Mouse (Mus musculus) forebrain, embryonic 12.5 days (tissue): ENCODE results near the gene Pomt2. TPM values are rescaled to one million over a fixed set of nuclear protein-coding genes. Genes with fewer than 3 reads are reported as not detected.

ENCODE experiments used
- ATAC-seq: fragments of 200-750 bp; cut with Nextera tagmentation; 2 replicates; pipeline ENCODE4 v1.8.0; 2017; ENCODE audit warnings: moderate TSS enrichment; ENCODE audit not compliant: low FRiP score
- H3K27ac ChIP-seq: fragments of 300-500 bp; sonication (generic); 2 replicates; pipeline ENCODE4 v1.5.1; 2016; ENCODE audit warnings: mild to moderate bottlenecking
- H3K27me3 ChIP-seq: fragments of 300-500 bp; sonication (generic); 2 replicates; pipeline ENCODE4 v1.6.1; 2016; ENCODE audit warnings: mild to moderate bottlenecking
- H3K36me3 ChIP-seq: fragments of 300-500 bp; sonication (generic); replicated peaks from 2 replicates; pipeline ENCODE4 v1.6.1; 2016; ENCODE audit warnings: mild to moderate bottlenecking
- H3K4me1 ChIP-seq: fragments of 300-500 bp; sonication (generic); 2 replicates; pipeline ENCODE4 v1.6.1; 2016
- H3K4me2 ChIP-seq: fragments of 300-500 bp; sonication (generic); 2 replicates; pipeline ENCODE4 v1.6.1; 2016; ENCODE audit warnings: mild to moderate bottlenecking, moderate library complexity
- H3K4me3 ChIP-seq: fragments of 300-500 bp; sonication (generic); replicated peaks from 2 replicates; pipeline ENCODE4 v1.5.1; 2016; ENCODE audit warnings: mild to moderate bottlenecking
- H3K9ac ChIP-seq: fragments of 300-500 bp; sonication (generic); 2 replicates; pipeline ENCODE4 v1.6.1; 2016; ENCODE audit warnings: mild to moderate bottlenecking
- H3K9me3 ChIP-seq: fragments of 300-500 bp; sonication (generic); 2 replicates; pipeline ENCODE4 v1.6.1; 2016
- WGBS: fragments of 180-500 bp; shearing (Covaris S2); methylation state at CpG from one replicate; pipeline ENCODE4 v1.1.7; 2016; 5-methylcytosine and 5-hydroxymethylcytosine counted together
- polyA plus RNA-seq: library from polyadenylated mRNA; unstranded; fragments of >200 nt; fragmentation: Nextera tagmentation; extraction: Ambion mirVana; gene quantifications from 2 replicates; pipeline ENCODE4 v1.2.1, GENCODE M21; 2016

Gene Pomt2
- polyA plus RNA-seq, 1 experiment from 2014 or later, result 16.2 TPM

- no peak overlapping the region for H3K4me2 ChIP-seq
These were observed 25.7 kb downstream of the Pomt2 start for GRCm38 (mm10) chr12:87121918-87122589.

DNA sequence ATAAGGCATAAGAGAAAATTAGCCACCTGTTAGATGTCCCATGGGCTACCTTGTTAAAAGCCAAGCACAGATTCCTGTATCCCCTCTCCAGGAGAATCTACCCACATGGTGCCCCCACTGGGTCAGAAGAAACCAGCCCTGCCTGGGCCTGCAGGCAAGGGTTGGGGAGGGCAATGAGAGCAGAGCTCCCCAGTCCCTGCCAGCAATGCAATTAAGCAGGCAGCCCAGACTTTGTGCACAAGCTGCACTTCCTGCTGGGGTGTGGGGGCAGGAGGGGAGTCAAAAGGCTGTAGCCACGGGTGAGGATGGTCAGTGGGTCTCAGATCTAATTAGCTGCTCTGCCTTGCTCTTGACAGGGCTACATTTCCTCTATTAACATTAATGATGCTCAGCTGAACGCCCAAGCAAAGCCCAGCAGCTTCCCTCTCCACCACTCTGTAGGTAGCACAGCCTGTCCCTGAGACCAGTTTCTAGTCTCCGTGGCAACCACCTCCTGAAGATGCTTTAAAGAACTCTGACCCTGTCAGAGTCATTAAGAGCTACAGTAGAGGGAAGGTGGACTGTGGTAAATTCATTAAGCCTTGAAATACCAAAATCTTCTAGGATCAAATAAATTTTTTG, 40.3 kb downstream of the Pomt2 start:
- Histone ChIP-seq H3K27ac (no peak overlapping the region), H3K4me3 (no peak overlapping the region), H3K36me3 (peaks cover 19% of the 10 kb centered on the region), H3K9ac (no peak overlapping the region), H3K4me2 (no peak overlapping the region), H3K9me3 (no peaks in the 10 kb centered on the region), H3K27me3 (peaks cover 7% of the 10 kb centered on the region), H3K4me1 (peaks cover 6% of the 10 kb centered on the region)
- no peak for ATAC-seq
- 25% methylated on average over 3 of the region's 3 CpGs for WGBS

More at GRCm38 (mm10) chr12:87121918-87122589, 25.7 kb downstream of the Pomt2 start:
- Histone ChIP-seq H3K27me3 (no peaks in the 10 kb centered on the region), H3K9me3 (no peaks in the 10 kb centered on the region), H3K4me3 (no peak overlapping the region), H3K9ac (no peak overlapping the region), H3K4me1 (no peaks in the 10 kb centered on the region), H3K36me3 (peaks cover 24% of the 10 kb centered on the region), H3K27ac (no peak overlapping the region)
- no peak for ATAC-seq
- 94% methylated on average over 4 of the region's 4 CpGs for WGBS

- 90% methylated on average over 4 of the region's 4 CpGs for WGBS
- Histone ChIP-seq H3K27ac (no peak overlapping the region), H3K9me3 (no peaks in the 10 kb centered on the region), H3K4me3 (no peak overlapping the region), H3K4me2 (no peak overlapping the region), H3K27me3 (peaks cover 34% of the 10 kb centered on the region), H3K36me3 (peaks cover 3% of the 10 kb centered on the region; the same call in 1 of the 2 replicates), H3K9ac (no peak overlapping the region), H3K4me1 (peaks cover 16% of the 10 kb centered on the region)
- no peak for ATAC-seq
These were observed 43.0 kb downstream of the Pomt2 start for GRCm38 (mm10) chr12:87104796-87105195.

DNA sequence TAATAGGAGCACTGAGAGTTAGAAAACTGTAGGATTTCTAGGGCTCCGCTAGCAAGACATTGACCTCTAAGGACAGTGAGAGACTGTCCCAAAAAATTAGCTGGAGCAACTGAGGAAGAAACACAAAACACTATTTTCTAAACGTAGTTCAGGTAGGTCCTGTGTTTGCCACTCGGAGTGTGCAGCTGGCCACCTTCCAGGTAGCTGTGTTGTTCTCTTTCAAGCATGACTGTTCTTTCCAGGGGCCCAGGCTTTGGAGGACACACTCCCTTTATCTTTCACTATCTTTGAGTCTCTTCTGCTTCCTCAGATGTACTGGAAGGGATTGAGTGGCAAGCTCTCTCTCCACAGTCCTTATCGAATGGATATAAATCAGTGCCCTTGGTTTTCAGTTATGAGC, 44.3 kb downstream of the Pomt2 start:
- H3K36me3 ChIP-seq, result no peaks in the 10 kb centered on the region
- H3K4me1 ChIP-seq, result peaks cover 16% of the 10 kb centered on the region
- no peaks in the 10 kb centered on the region for H3K9me3 ChIP-seq
- WGBS, result 91% methylated on average over 4 of the region's 4 CpGs
- no peak for ATAC-seq
- no peak overlapping the region for H3K4me3 ChIP-seq
- no peak overlapping the region for H3K27ac ChIP-seq
- no peak overlapping the region for H3K4me2 ChIP-seq
- H3K9ac ChIP-seq, result no peak overlapping the region
- H3K27me3 ChIP-seq, result peaks cover 35% of the 10 kb centered on the region

- Histone ChIP-seq H3K9ac (no peak within 1 kb of the TSS), H3K36me3 (no peaks in the 10 kb centered on the region), H3K4me3 (peak within 1 kb of the TSS; percentile 35), H3K4me1 (peaks cover 11% of the 10 kb centered on the region), H3K27me3 (peaks cover 35% of the 10 kb centered on the region), H3K9me3 (no peaks in the 10 kb centered on the region), H3K27ac (no peak within 1 kb of the TSS), H3K4me2 (peak within 1 kb of the TSS; percentile 54)
- ATAC-seq, result no peak
- 2% methylated on average over 32 of the region's 32 CpGs for WGBS
These were observed 45.6 kb downstream of the Pomt2 start, which contains the start of gene Ngb for GRCm38 (mm10) chr12:87102165-87102631. Gene Ngb, minus strand, starts transcription at chr12:87102539.

DNA sequence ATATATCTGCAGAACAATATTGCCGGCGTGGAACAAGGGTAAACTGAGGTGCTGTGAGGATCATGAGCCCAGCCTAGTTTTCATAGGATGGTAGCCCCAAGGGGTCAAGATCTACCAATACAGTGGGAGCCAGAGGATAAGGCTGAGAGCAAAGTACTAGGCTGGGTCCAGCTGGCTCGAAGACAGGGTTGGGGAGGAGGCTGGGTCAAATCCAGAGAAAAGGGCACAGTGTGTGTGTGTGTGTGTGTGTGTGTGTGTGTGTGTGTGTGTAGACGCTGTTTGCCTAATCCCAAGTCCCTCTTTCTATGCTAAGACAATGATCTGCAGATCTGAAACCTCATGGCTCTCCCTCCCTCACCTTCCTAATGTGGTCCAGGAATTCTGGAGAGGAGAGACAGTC, 47.4 kb downstream of the Pomt2 start:
- Histone ChIP-seq H3K4me2 (no peak overlapping the region), H3K36me3 (no peaks in the 10 kb centered on the region), H3K27me3 (peaks cover 35% of the 10 kb centered on the region), H3K9ac (no peak overlapping the region), H3K27ac (no peak overlapping the region), H3K4me3 (no peak overlapping the region), H3K9me3 (no peaks in the 10 kb centered on the region), H3K4me1 (peaks cover 10% of the 10 kb centered on the region)
- ATAC-seq, result no peak
- WGBS, result 73% methylated on average over 4 of the region's 4 CpGs

- no peak for ATAC-seq
- Histone ChIP-seq H3K9ac (no peak overlapping the region), H3K27ac (no peak overlapping the region), H3K4me1 (no peaks in the 10 kb centered on the region), H3K4me3 (no peak overlapping the region), H3K36me3 (no peaks in the 10 kb centered on the region), H3K9me3 (no peaks in the 10 kb centered on the region), H3K4me2 (no peak overlapping the region), H3K27me3 (no peaks in the 10 kb centered on the region; the same call in 1 of the 2 replicates)
- 79% methylated on average over 6 of the region's 6 CpGs for WGBS
These were observed 54.1 kb downstream of the Pomt2 start for GRCm38 (mm10) chr12:87093671-87094070.

DNA sequence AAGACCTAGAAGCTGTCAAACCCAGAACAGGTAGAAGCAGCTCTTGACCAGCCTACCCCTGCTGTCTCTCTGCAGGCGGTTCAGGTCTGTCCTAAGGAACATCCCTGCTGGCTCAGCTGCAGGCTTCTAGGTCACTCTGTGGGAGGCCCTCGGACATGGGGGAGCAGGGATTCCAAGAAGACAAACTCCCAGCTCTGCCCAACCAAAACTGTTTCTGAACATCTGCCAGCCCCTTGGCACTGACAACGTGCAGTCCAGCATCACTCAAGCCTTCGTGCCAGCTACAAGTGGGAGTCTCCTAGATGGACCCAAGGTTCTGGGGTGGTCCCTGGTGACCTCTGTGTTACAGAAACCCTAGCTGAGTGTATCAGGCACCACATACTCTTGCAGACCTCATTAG, 54.5 kb downstream of the Pomt2 start:
- no peaks in the 10 kb centered on the region for H3K4me1 ChIP-seq
- H3K27ac ChIP-seq, result no peak overlapping the region
- H3K36me3 ChIP-seq, result no peaks in the 10 kb centered on the region
- ATAC-seq, result no peak
- H3K4me2 ChIP-seq, result no peak overlapping the region
- no peaks in the 10 kb centered on the region for H3K9me3 ChIP-seq
- H3K27me3 ChIP-seq, result no peaks in the 10 kb centered on the region; the same call in 1 of the 2 replicates
- WGBS, result 77% methylated on average over 4 of the region's 4 CpGs
- H3K4me3 ChIP-seq, result no peak overlapping the region
- no peak overlapping the region for H3K9ac ChIP-seq

DNA sequence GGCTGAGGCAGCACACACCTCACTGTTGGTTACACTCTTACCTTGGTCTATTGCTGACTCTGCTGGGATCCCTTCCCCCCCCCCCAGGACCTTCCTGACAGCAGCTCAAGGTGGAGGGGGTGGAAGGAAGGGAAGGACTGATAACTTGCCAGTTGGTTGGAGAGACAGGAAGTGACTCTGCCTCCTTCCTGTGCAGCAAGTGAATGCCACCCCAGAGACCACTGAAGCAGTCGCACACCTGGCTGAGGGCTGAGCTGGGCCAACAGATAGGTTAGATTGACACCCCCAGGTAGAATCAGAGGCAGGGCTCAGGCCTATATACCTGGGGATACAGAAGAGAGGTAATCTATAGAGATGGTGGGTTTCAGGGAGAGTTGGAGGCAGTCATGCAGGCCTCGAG, 55.9 kb downstream of the Pomt2 start:
- Histone ChIP-seq H3K9ac (no peak overlapping the region), H3K4me3 (no peak overlapping the region), H3K27me3 (no peaks in the 10 kb centered on the region), H3K36me3 (no peaks in the 10 kb centered on the region), H3K9me3 (no peaks in the 10 kb centered on the region), H3K4me1 (no peaks in the 10 kb centered on the region; the same call in 1 of the 2 replicates), H3K4me2 (no peak overlapping the region), H3K27ac (no peak overlapping the region)
- WGBS, result 93% methylated on average over 2 of the region's 2 CpGs
- no peak for ATAC-seq

GRCm38 (mm10) chr12:87089701-87090100, 58.1 kb downstream of the Pomt2 start:
- ATAC-seq, result no peak
- Histone ChIP-seq H3K4me2 (no peak overlapping the region), H3K4me1 (no peaks in the 10 kb centered on the region; the same call in 1 of the 2 replicates), H3K9me3 (no peaks in the 10 kb centered on the region), H3K36me3 (no peaks in the 10 kb centered on the region), H3K9ac (no peak overlapping the region), H3K27me3 (no peaks in the 10 kb centered on the region), H3K4me3 (no peak overlapping the region), H3K27ac (no peak overlapping the region)
- WGBS, result 67% methylated on average over 2 of the region's 2 CpGs

- Histone ChIP-seq H3K4me2 (no peak overlapping the region), H3K27ac (no peak overlapping the region), H3K36me3 (no peaks in the 10 kb centered on the region), H3K9me3 (no peaks in the 10 kb centered on the region), H3K27me3 (no peaks in the 10 kb centered on the region), H3K9ac (no peak overlapping the region), H3K4me3 (no peak overlapping the region), H3K4me1 (no peaks in the 10 kb centered on the region; the same call in 1 of the 2 replicates)
- no peak for ATAC-seq
- WGBS, result 72% methylated on average over 4 of the region's 4 CpGs
These were observed 58.5 kb downstream of the Pomt2 start for GRCm38 (mm10) chr12:87089255-87089654.

DNA sequence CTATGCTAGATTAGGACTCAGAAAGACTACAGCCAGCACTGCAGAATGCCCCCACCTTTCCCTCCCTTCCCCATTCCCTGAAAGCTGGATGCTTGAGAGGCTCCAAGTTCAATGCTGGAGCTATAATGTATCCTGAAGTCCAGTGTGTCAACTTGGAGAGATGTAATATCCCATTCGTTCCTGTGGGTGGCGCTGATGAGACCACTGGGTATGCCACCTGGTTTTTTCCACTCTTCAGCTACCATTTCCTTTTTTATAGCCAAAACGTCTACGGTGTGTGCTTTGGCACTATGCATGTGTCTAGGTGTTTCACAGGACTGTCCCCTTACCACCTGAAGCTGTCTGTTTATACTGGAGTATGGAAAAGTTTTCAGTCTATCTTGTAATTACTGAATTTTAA, 59.4 kb downstream of the Pomt2 start:
- Histone ChIP-seq H3K9ac (no peak overlapping the region), H3K27me3 (no peaks in the 10 kb centered on the region), H3K4me2 (no peak overlapping the region), H3K36me3 (no peaks in the 10 kb centered on the region), H3K27ac (no peak overlapping the region), H3K9me3 (no peaks in the 10 kb centered on the region), H3K4me3 (no peak overlapping the region), H3K4me1 (no peaks in the 10 kb centered on the region; the same call in 1 of the 2 replicates)
- no peak for ATAC-seq
- 42% methylated on average over 4 of the region's 4 CpGs for WGBS

GRCm38 (mm10) chr12:87087236-87087635, 60.5 kb downstream of the Pomt2 start:
- Histone ChIP-seq H3K27me3 (no peaks in the 10 kb centered on the region), H3K4me1 (no peaks in the 10 kb centered on the region; the same call in 1 of the 2 replicates), H3K36me3 (no peaks in the 10 kb centered on the region), H3K9ac (no peak overlapping the region), H3K4me3 (no peak overlapping the region), H3K27ac (no peak overlapping the region), H3K4me2 (no peak overlapping the region), H3K9me3 (no peaks in the 10 kb centered on the region)
- ATAC-seq, result no peak
- 56% methylated on average over 7 of the region's 7 CpGs for WGBS
